Mouse (Mus musculus): ENCODE data around the gene Atpaf2. TPM values are rescaled to one million over a fixed set of nuclear protein-coding genes. Genes with fewer than 3 reads are reported as not detected.

The Atpaf2 gene
- total and polyA plus RNA-seq, 3 experiments = 47.8 to 79.2 (median 78.6) TPM

DNA sequence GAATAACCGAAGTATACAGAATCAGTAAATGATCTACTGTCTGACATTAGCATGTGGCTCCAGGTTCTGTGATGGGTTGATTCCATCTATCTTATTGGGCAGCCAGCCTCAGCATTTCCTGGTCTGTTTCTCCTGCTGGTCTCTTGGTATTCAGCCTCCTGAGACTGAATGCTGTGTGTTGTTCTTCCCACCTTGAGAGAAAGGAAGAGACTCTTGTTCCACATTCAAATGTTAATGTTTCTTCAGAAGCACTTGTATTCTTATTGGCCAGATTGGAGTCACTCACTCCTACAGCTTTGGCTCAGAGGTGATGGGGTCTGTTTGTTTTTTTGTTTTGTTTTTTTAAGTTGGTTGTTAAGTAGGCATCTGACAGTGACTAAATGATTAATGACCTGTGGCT lies 4.7 kb upstream of the Atpaf2 start:
- H3K4me1 ChIP-seq (ENCODE audit: control insufficient read depth in 1 of 2, insufficient read depth in 2 of 2) = peaks cover 5 to 36% of the 10 kb centered on the region in 2 experiments

GRCm38 (mm10) chr11:60422046-60422668 lies 3.9 kb upstream of the Atpaf2 start:
- no peaks in the 10 kb centered on the region for H3K9me3 ChIP-seq (replicated peaks; ENCODE audit: low read length)
- peaks cover 3 to 37% of the 10 kb centered on the region in 2 experiments for H3K36me3 ChIP-seq (replicated peaks in 1 of 2; ENCODE audit: control insufficient read depth in 1 of 2, insufficient read depth in 1 of 2, low read length in 1 of 2)
- peaks cover 8% of the 10 kb centered on the region; the same call in 1 of the 2 replicates for H3K79me2 ChIP-seq (replicated peaks; ENCODE audit: control insufficient read depth, extremely low read depth, insufficient read depth, poor library complexity, severe bottlenecking)
- H3K9ac ChIP-seq (ENCODE audit: insufficient read depth, low read depth) = no peak overlapping the region
- TF ChIP-seq ZNF384 (IDR thresholded peaks at IDR 0.05; ENCODE audit: low read depth, low read length) (peak; percentile 96), SMC3 (IDR thresholded peaks at IDR 0.05; ENCODE audit: low read depth, low read length) (peak; percentile 54), TBP (conservative IDR thresholded peaks at IDR 0.05; ENCODE audit: low read depth, low read length) (no peak), POLR2A (IDR thresholded peaks at IDR 0.05; ENCODE audit: low read depth, low read length) (no peak), USF1 (IDR thresholded peaks at IDR 0.05; ENCODE audit: low read depth, low read length) (no peak), CTCF (conservative IDR thresholded peaks at IDR 0.05 in 1 of 2, IDR thresholded peaks at IDR 0.05 in 1 of 2; ENCODE audit: low read depth in 2 of 2, low read length in 2 of 2) (peak in 1 of 2 experiments; percentile 57; a peak in 2 of 4 replicates), RAD21 (IDR thresholded peaks at IDR 0.05; ENCODE audit: low read depth, low read length) (peak; percentile 35)
- DNase-seq (ENCODE audit: extremely low read depth) = peak; percentile 57
- no peak overlapping the region for H3K27ac ChIP-seq (ENCODE audit: insufficient read depth, low read depth)
- H3K4me1 ChIP-seq (ENCODE audit: control insufficient read depth in 1 of 2, insufficient read depth in 2 of 2) = peaks cover 5 to 36% of the 10 kb centered on the region in 2 experiments
- in situ Hi-C loops (cut with MboI; ENCODE audit: low pct_ligation_motif_present, low pct_unique_long_range_greater_than_20kb, low sequenced_read_pairs) (loop anchor here (25.0 kb wide), 1 partner anchor 335 kb away; no protein-coding TSS in a partner anchor), dilution Hi-C loops (cut with MboI; ENCODE audit: extremely low pct_ligation_motif_present, extremely low pct_unique_long_range_greater_than_20kb, low sequenced_read_pairs) (no loop called here)
- H3K27me3 ChIP-seq (replicated peaks) = no peaks in the 10 kb centered on the region
- H3K4me2 ChIP-seq (ENCODE audit: insufficient read depth, low read depth, poor library complexity, severe bottlenecking) = no peak overlapping the region
- H3K4me3 ChIP-seq (replicated peaks in 1 of 3; ENCODE audit: low read depth in 2 of 3, low read length in 2 of 3, poor library complexity in 1 of 3) = no peak overlapping the region

More for the DNA sequence above, 4.7 kb upstream of the Atpaf2 start:
- Histone ChIP-seq H3K36me3 (replicated peaks in 1 of 2; ENCODE audit: control insufficient read depth in 1 of 2, insufficient read depth in 1 of 2, low read length in 1 of 2) (peaks cover 3 to 45% of the 10 kb centered on the region in 2 experiments), H3K4me2 (ENCODE audit: insufficient read depth, low read depth, poor library complexity, severe bottlenecking) (no peak overlapping the region), H3K4me3 (replicated peaks in 1 of 3; ENCODE audit: low read depth in 2 of 3, low read length in 2 of 3, poor library complexity in 1 of 3) (no peak overlapping the region), H3K27me3 (replicated peaks) (no peaks in the 10 kb centered on the region), H3K9ac (ENCODE audit: insufficient read depth, low read depth) (no peak overlapping the region), H3K9me3 (replicated peaks; ENCODE audit: low read length) (no peaks in the 10 kb centered on the region), H3K79me2 (replicated peaks; ENCODE audit: control insufficient read depth, extremely low read depth, insufficient read depth, poor library complexity, severe bottlenecking) (peaks cover 8% of the 10 kb centered on the region; the same call in 1 of the 2 replicates), H3K27ac (ENCODE audit: insufficient read depth, low read depth) (no peak overlapping the region)
- no peak for DNase-seq (ENCODE audit: extremely low read depth)
- dilution Hi-C loops (cut with MboI; ENCODE audit: extremely low pct_ligation_motif_present, extremely low pct_unique_long_range_greater_than_20kb, low sequenced_read_pairs) = no loop called here
- in situ Hi-C loops (cut with MboI; ENCODE audit: low pct_ligation_motif_present, low pct_unique_long_range_greater_than_20kb, low sequenced_read_pairs) = loop anchor here (25.0 kb wide), 1 partner anchor 336 kb away; no protein-coding TSS in a partner anchor
- TF ChIP-seq ZMIZ1 (IDR thresholded peaks at IDR 0.05; ENCODE audit: low read depth, low read length) (no peak), NELFE (IDR thresholded peaks at IDR 0.05; ENCODE audit: low read depth, low read length) (no peak), ZKSCAN1 (IDR thresholded peaks at IDR 0.05; ENCODE audit: borderline replicate concordance, low read depth, low read length) (no peak), UBTF (IDR thresholded peaks at IDR 0.05; ENCODE audit: low read depth, low read length) (no peak), ZC3H11A (IDR thresholded peaks at IDR 0.05; ENCODE audit: low read depth, low read length) (no peak), JUN (IDR thresholded peaks at IDR 0.05; ENCODE audit: insufficient read depth, low read depth, low read length) (no peak), ZNF384 (IDR thresholded peaks at IDR 0.05; ENCODE audit: low read depth, low read length) (no peak), HCFC1 (IDR thresholded peaks at IDR 0.05; ENCODE audit: low read depth, low read length) (no peak), MAZ (IDR thresholded peaks at IDR 0.05; ENCODE audit: low read depth, low read length) (no peak), MXI1 (IDR thresholded peaks at IDR 0.05; ENCODE audit: low read depth, low read length) (no peak)

Measured in CH12.LX (cell line).